Mouse (Mus musculus) liver, adult 2 months (tissue): ENCODE data around the gene 4930432K21Rik. TPM values are rescaled to one million over a fixed set of nuclear protein-coding genes. Genes with fewer than 3 reads are reported as not detected.

ENCODE experiments used
- DNase-seq: peaks from one replicate; pipeline ENCODE4 v3.0.0-alpha.2; 2011; ENCODE audit warnings: low read depth, low spot score; ENCODE audit errors: extremely low read depth
- H3K27ac ChIP-seq: fragments of 200-500 bp; replicated peaks from 2 replicates; pipeline ENCODE4 v1.5.1; 2012; ENCODE audit warnings: low read depth, mild to moderate bottlenecking, control low read depth, inconsistent platforms, low read length; ENCODE audit not compliant: insufficient read depth
- H3K27me3 ChIP-seq: fragments of 200-500 bp; 2 replicates; pipeline ENCODE4 v1.6.1; 2012; ENCODE audit warnings: mild to moderate bottlenecking, moderate library complexity, low read length, inconsistent platforms; ENCODE audit not compliant: control insufficient read depth, insufficient read depth
- H3K36me3 ChIP-seq: fragments of 200-500 bp; 2 replicates; pipeline ENCODE4 v1.6.1; 2012; ENCODE audit warnings: low read length, inconsistent platforms; ENCODE audit not compliant: control insufficient read depth, insufficient read depth
- H3K4me1 ChIP-seq: fragments of 200-500 bp; 2 replicates; pipeline ENCODE4 v1.6.1; 2011; ENCODE audit warnings: low read length; ENCODE audit not compliant: control insufficient read depth, insufficient read depth
- H3K4me3 ChIP-seq: fragments of 200-500 bp; 2 replicates; pipeline ENCODE4 v1.5.1; 2011; ENCODE audit warnings: low read depth, mild to moderate bottlenecking, control low read depth, low read length, moderate library complexity; ENCODE audit not compliant: insufficient read depth
- H3K79me2 ChIP-seq: fragments of 200-500 bp; 2 replicates; pipeline ENCODE4 v1.6.1; 2012; ENCODE audit warnings: inconsistent platforms, mild to moderate bottlenecking, low read length, moderate library complexity; ENCODE audit not compliant: control insufficient read depth, insufficient read depth
- H3K9ac ChIP-seq: fragments of 200-500 bp; 2 replicates; pipeline ENCODE4 v1.6.1; 2012; ENCODE audit warnings: low read depth, mild to moderate bottlenecking, control low read depth, inconsistent platforms, low read length
- CTCF ChIP-seq: fragments of 200-500 bp; IDR thresholded peaks from 2 replicates; pipeline ENCODE4 v1.5.1; 2011; ENCODE audit warnings: low read depth, low read length, control low read depth
- POLR2A ChIP-seq: fragments of 200-500 bp; IDR thresholded peaks from 2 replicates; pipeline ENCODE4 v1.6.1; 2011; ENCODE audit warnings: low read length, control low read depth; ENCODE audit not compliant: insufficient read depth; ENCODE audit errors: extremely low read depth
- WGBS: fragments of 180-500 bp; shearing (Covaris S2); methylation state at CpG from one replicate; pipeline ENCODE4 v1.1.7; 2018; 5-methylcytosine and 5-hydroxymethylcytosine counted together
- polyA plus RNA-seq: library from polyadenylated mRNA; depleted of rRNA; stranded (reverse); fragments of >200 nt; gene quantifications from 2 replicates; pipeline ENCODE4 v1.2.3, GENCODE M21; 2012
- total RNA-seq: library from RNA; depleted of rRNA; stranded (reverse); fragments of >200 nt; gene quantifications from 2 replicates; pipeline ENCODE4 v1.2.3, GENCODE M21; 2014

Gene 4930432K21Rik
- total and polyA plus RNA-seq, 2 experiments, result 0.07 TPM; not detected in 1

DNA sequence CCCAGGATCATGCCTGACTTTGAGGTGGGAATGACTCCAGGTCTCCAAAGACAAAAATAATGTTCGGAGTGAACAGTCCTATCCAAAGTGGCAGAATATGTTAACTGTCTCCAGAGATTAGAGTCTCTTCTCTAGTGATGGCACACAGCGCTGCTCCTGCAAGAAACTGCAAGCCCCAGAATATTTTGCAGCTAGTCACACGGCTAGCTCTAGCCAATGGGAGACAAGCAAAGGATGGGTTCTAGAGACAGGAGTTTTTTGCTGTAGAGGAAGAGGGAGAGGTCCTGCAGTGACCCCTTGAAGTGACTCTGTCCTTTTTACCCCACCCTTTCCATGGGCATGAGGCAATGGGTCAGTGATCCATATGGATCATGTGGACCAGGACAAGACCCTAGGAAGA lies 10.0 kb upstream of the 4930432K21Rik start:
- Histone ChIP-seq H3K27ac (no peak overlapping the region), H3K79me2 (no peaks in the 10 kb centered on the region), H3K36me3 (peaks cover 24% of the 10 kb centered on the region), H3K9ac (no peak overlapping the region), H3K4me3 (no peak overlapping the region), H3K27me3 (no peaks in the 10 kb centered on the region), H3K4me1 (no peaks in the 10 kb centered on the region)
- WGBS, result 96% methylated on average over 3 of the region's 3 CpGs
- DNase-seq, result no peak
- TF ChIP-seq CTCF (no peak), POLR2A (no peak)

DNA sequence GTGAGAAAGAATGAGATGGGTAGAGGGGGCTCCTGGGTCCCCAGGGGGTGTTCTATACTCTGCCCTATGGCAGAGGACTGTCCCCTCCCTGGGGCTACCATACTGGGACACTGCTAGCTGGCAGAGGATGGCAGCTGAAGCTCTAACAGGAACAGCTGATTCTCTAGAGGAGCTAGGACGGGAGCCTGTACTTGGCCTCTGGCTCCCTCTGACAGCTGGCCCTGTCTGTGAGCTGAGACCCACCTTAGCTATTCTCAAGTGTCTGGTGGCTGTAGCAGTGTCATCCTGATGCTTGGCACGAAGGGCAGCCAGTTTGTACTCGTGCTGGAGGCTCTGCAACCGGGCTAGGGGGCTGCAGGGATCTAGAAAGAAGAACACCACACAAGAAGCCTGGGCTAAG lies 7.0 kb upstream of the 4930432K21Rik start:
- 92% methylated on average over 4 of the region's 4 CpGs for WGBS
- no peak overlapping the region for H3K4me3 ChIP-seq
- no peak overlapping the region for H3K27ac ChIP-seq
- no peaks in the 10 kb centered on the region for H3K79me2 ChIP-seq
- H3K27me3 ChIP-seq, result no peaks in the 10 kb centered on the region
- H3K9ac ChIP-seq, result no peak overlapping the region
- DNase-seq, result no peak
- H3K4me1 ChIP-seq, result no peaks in the 10 kb centered on the region
- peaks cover 23% of the 10 kb centered on the region for H3K36me3 ChIP-seq
- no peak for TF ChIP-seq CTCF
- TF ChIP-seq POLR2A, result no peak

DNA sequence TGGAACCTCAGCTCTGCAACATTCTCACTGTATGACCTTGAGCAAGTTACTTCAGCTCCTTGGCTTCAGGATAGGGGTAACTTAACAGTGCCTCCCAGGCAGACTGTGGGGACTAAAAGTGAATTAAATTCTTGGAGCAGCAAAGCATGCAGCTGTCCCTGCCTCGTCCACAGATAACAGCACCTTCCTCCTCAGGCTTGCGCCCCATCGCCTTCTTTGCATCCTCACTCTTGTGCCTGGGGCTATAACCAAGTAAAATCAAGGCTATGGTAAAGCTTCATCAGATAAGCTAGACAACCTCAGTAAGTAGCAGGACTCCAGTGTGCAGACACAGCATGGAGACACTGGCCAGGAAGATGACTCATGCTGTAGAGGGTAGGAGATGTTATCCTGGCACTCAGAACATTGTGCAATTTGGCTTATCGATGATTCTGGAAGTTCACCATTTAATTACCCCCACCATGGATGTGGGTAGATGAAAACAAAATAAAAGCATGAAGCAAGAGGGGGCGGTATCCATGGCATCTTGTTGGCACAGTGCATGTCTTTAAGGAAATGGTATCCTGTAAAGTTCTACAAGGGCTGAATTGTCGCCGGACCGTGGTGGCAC lies 3.1 kb upstream of the 4930432K21Rik start:
- WGBS, result 83% methylated on average over 8 of the region's 8 CpGs
- Histone ChIP-seq H3K79me2 (no peaks in the 10 kb centered on the region), H3K36me3 (peaks cover 16% of the 10 kb centered on the region), H3K27ac (no peak overlapping the region), H3K4me1 (peaks cover 7% of the 10 kb centered on the region), H3K27me3 (no peaks in the 10 kb centered on the region), H3K4me3 (no peak overlapping the region), H3K9ac (no peak overlapping the region)
- no peak for DNase-seq
- no peak for TF ChIP-seq CTCF
- TF ChIP-seq POLR2A, result no peak

DNA sequence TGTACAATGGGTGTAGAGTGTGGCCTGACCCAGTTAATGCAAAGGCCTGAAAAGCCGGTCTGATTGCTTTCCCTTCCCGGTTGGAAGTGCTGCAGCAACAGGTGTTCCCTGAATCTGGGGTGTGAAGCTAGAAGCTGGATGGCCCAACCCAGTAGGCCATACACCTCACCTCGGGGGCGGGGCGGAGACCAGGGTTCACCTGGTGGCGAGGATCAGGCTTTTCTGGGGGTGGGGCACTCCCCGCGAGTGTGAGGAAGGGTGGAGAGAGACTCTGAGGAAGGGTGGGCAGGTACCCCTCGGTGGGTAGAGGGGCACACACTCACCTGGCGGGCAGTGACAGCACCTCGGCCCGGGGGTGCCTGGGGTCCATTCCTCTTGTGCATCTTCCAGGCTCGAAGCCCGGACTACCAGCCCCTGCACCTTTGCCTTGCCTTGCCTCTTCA lies 480 bp upstream of the 4930432K21Rik start:
- peak overlapping the region; percentile 77 for H3K9ac ChIP-seq
- TF ChIP-seq CTCF, result no peak
- TF ChIP-seq POLR2A, result no peak
- DNase-seq, result peak; percentile 21
- WGBS, result 4% methylated on average over 14 of the region's 14 CpGs
- H3K36me3 ChIP-seq, result peaks cover 4% of the 10 kb centered on the region; the same call in 1 of the 2 replicates
- no peak overlapping the region for H3K27ac ChIP-seq
- no peaks in the 10 kb centered on the region for H3K79me2 ChIP-seq
- H3K4me1 ChIP-seq, result peaks cover 7% of the 10 kb centered on the region
- no peaks in the 10 kb centered on the region for H3K27me3 ChIP-seq
- peak overlapping the region; percentile 71 for H3K4me3 ChIP-seq

DNA sequence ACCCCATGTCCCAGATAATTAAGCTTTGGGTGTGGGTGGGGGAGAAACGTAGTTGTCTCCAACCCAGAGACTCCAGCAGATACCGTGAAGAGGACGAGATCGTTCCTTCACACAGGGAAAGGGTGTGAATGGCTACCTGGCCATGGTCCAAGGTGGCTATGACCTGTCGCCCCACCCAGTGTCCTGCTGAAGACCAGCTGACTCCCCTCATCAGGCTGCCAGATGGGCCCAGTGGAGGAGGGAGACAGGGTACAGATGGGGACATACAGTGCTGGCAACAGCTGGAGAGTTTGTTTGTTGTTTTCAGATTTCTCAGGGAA lies 666 bp downstream of the 4930432K21Rik start:
- Histone ChIP-seq H3K27me3 (no peaks in the 10 kb centered on the region), H3K4me1 (peaks cover 7% of the 10 kb centered on the region), H3K36me3 (no peaks in the 10 kb centered on the region), H3K27ac (no peak overlapping the region), H3K9ac (no peak overlapping the region), H3K79me2 (no peaks in the 10 kb centered on the region), H3K4me3 (no peak overlapping the region)
- TF ChIP-seq POLR2A (no peak), CTCF (no peak)
- no peak for DNase-seq
- 92% methylated on average over 5 of the region's 5 CpGs for WGBS

DNA sequence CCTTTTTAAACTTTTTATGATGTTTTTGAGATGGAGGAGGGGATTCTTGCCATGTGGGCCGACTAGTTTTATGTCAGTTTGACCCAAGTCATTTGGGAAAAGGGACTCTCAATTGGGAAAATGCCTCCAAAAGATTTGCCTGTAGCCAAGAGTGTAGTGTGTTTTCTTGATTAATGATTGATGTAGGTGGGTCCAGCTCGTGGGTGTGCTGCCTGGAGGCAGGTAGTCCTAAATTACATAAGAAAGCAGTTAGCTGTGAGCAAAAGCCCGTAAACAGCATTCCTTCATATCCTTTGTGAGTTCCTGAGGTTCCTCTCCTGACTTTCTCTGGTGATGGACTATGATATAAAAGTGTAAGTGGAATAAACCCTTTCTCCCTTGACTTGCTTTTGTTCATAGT lies 1.4 kb downstream of the 4930432K21Rik start:
- no peak for TF ChIP-seq POLR2A
- Histone ChIP-seq H3K4me3 (no peak overlapping the region), H3K4me1 (peaks cover 7% of the 10 kb centered on the region), H3K36me3 (no peaks in the 10 kb centered on the region), H3K27me3 (no peaks in the 10 kb centered on the region), H3K27ac (no peak overlapping the region), H3K9ac (no peak overlapping the region), H3K79me2 (no peaks in the 10 kb centered on the region)
- WGBS, result 27% methylated on average over 3 of the region's 3 CpGs
- no peak for DNase-seq
